Mouse (Mus musculus): ENCODE measurements at regions not wholly inside any gene's neighbourhood (a gene's known extent, or its start where the extent isn't known, plus 50 kb on each side); places are given as distances from the start of the nearest gene placed in this dataset.

DNA sequence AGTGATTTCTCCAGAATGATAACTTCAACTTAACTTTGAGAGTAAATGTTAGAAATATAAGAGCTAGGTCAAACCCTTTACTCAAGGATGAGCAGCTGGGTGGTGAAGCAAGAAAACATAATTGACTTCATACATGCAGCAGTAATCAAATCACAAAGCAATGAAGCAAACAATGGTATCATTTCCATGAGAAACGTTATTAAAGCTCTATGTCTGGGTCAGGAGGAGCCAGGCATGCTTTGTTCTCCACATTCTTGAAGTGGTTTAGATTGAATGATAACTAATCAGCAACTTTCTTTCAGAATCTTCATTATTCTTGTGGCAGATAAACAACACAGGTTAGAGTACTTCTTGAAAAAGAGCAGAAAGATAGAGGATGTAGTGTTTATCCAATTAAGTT lies 577.8 kb downstream of the Cetn3 start:
- TF ChIP-seq CTCF (IDR thresholded peaks at IDR 0.05; ENCODE audit: extremely low read depth, insufficient read length, insufficient replicate concordance, low read depth, low read length): no peak
- no peak for TF ChIP-seq POLR2A (IDR thresholded peaks at IDR 0.05; ENCODE audit: low read depth, low read length)
